Mouse (Mus musculus) liver, embryonic 14.5 days (tissue): ENCODE measurements at regions not wholly inside any gene's neighbourhood (a gene's known extent, or its start where the extent isn't known, plus 50 kb on each side); places are given as distances from the start of the nearest gene placed in this dataset.
"Not testable (repeated sequence)": the region's sequence is repeated elsewhere in the genome, so short reads cannot be mapped to it uniquely, and the experiment has no call there.

Source experiments
- ATAC-seq: fragments of 200-750 bp; cut with Nextera tagmentation; 2 replicates; pipeline ENCODE4 v1.8.0; 2017; ENCODE audit warnings: moderate number of reproducible peaks, mild to moderate bottlenecking, moderate library complexity; ENCODE audit not compliant: insufficient read depth
- DNase-seq, 3 experiments: peaks; one replicate each; pipeline ENCODE4 v3.0.0-alpha.2; 2012 to 2013; ENCODE audit warnings: low read depth in 3 of 3, low spot score in 3 of 3
- H3K27ac ChIP-seq: fragments of 300-500 bp; sonication (generic); 2 replicates; pipeline ENCODE4 v1.5.1; 2014; ENCODE audit warnings: moderate library complexity, mild to moderate bottlenecking, control low read depth, inconsistent platforms
- H3K27me3 ChIP-seq: fragments of 300-500 bp; sonication (generic); 2 replicates; pipeline ENCODE4 v1.6.1; 2014; ENCODE audit warnings: mild to moderate bottlenecking, low read length, moderate library complexity; ENCODE audit not compliant: control insufficient read depth, insufficient read depth
- H3K36me3 ChIP-seq: fragments of 300-500 bp; sonication (generic); replicated peaks from 2 replicates; pipeline ENCODE4 v1.6.1; 2014; ENCODE audit warnings: low read depth; ENCODE audit not compliant: control insufficient read depth, insufficient read depth
- H3K4me1 ChIP-seq, 2 experiments: fragments of 200-500 bp in 1 of 2; fragments of 300-500 bp in 1 of 2; sonication (generic) in 1 of 2; replicated peaks; 2 replicates each; pipeline ENCODE4 v1.6.1; 2012 to 2014; ENCODE audit warnings: antibody characterized with exemption in 1 of 2, inconsistent platforms in 1 of 2, low read length in 1 of 2; ENCODE audit not compliant: control insufficient read depth in 2 of 2, insufficient read depth in 2 of 2
- H3K4me2 ChIP-seq: fragments of 300-500 bp; sonication (generic); 2 replicates; pipeline ENCODE4 v1.6.1; 2014; ENCODE audit warnings: low read depth, mild to moderate bottlenecking, control low read depth, moderate library complexity
- H3K4me3 ChIP-seq, 2 experiments: fragments of 200-500 bp in 1 of 2; fragments of 300-500 bp in 1 of 2; sonication (generic) in 1 of 2; 2 replicates each; pipeline ENCODE4 v1.5.1; 2012 to 2014; ENCODE audit warnings: low read depth in 2 of 2, low read length in 2 of 2, mild to moderate bottlenecking in 2 of 2, control low read depth in 1 of 2, inconsistent platforms in 1 of 2, moderate library complexity in 1 of 2; ENCODE audit not compliant: insufficient read depth in 1 of 2
- H3K9ac ChIP-seq: fragments of 300-500 bp; sonication (generic); replicated peaks from 2 replicates; pipeline ENCODE4 v1.6.1; 2014; ENCODE audit warnings: mild to moderate bottlenecking, control low read depth, moderate library complexity
- H3K9me3 ChIP-seq: fragments of 300-500 bp; sonication (generic); 2 replicates; pipeline ENCODE4 v1.6.1; 2016; ENCODE audit warnings: low read length, mixed read lengths; ENCODE audit not compliant: control insufficient read depth
- CTCF ChIP-seq: IDR thresholded peaks from 2 replicates; pipeline ENCODE4 v1.5.1; 2016; ENCODE audit warnings: antibody characterized with exemption, low read depth, control low read depth
- EP300 ChIP-seq: IDR thresholded peaks from 2 replicates; pipeline ENCODE4 v1.6.1; 2016; ENCODE audit warnings: antibody characterized with exemption, low read depth
- WGBS: fragments of 180-500 bp; shearing (Covaris S2); extraction: QIAGEN DNeasy Blood & Tissue Kit; methylation state at CpG from one replicate; pipeline ENCODE4 v1.1.7; 2014; ENCODE audit not compliant: insufficient replicate concordance; 5-methylcytosine and 5-hydroxymethylcytosine counted together

DNA sequence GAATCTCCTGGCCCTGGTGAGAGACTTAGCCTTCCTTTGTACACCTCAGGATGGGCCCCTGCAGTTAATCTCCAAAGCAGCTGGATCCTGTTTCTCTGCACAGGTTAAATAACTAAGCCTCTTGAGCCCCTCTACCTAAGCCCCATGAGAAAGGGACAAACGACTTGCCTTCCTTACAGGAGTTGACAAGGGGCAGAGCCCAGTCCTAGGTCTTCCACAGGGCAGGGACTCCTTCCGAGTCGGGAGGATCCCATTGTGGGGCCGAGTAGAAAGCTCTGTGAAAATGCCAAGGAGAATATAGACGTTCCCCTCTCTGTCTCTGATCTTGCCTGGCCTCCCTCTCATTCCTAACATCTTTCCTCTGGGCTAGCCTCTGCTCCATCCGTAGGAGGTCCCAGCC, 118.7 kb upstream of the Cpsf6 start:
- Histone ChIP-seq H3K27me3 (no peaks in the 10 kb centered on the region), H3K4me1 (peaks cover 0 to 4% of the 10 kb centered on the region in 2 experiments; a peak in 3 of 4 replicates), H3K4me3 (no peak overlapping the region), H3K36me3 (no peaks in the 10 kb centered on the region), H3K27ac (no peak overlapping the region), H3K9me3 (no peaks in the 10 kb centered on the region), H3K4me2 (no peak overlapping the region), H3K9ac (no peak overlapping the region)
- WGBS, result 51% methylated on average over 6 of the region's 6 CpGs
- no peak for ATAC-seq
- no peak for DNase-seq
- TF ChIP-seq EP300, result no peak
- no peak for TF ChIP-seq CTCF

GRCm38 (mm10) chr10:117497565-117498256, 117.9 kb upstream of the Cpsf6 start:
- H3K4me1 ChIP-seq, result peaks cover 0 to 4% of the 10 kb centered on the region in 2 experiments; a peak in 3 of 4 replicates
- no peak for DNase-seq
- no peak overlapping the region for H3K4me2 ChIP-seq
- H3K9me3 ChIP-seq, result no peaks in the 10 kb centered on the region
- H3K36me3 ChIP-seq, result no peaks in the 10 kb centered on the region
- no peak overlapping the region for H3K27ac ChIP-seq
- ATAC-seq, result no peak
- TF ChIP-seq EP300 (no peak), CTCF (no peak)
- H3K9ac ChIP-seq, result no peak overlapping the region
- no peaks in the 10 kb centered on the region for H3K27me3 ChIP-seq
- no peak overlapping the region for H3K4me3 ChIP-seq
- 58% methylated on average over 16 of the region's 16 CpGs for WGBS

DNA sequence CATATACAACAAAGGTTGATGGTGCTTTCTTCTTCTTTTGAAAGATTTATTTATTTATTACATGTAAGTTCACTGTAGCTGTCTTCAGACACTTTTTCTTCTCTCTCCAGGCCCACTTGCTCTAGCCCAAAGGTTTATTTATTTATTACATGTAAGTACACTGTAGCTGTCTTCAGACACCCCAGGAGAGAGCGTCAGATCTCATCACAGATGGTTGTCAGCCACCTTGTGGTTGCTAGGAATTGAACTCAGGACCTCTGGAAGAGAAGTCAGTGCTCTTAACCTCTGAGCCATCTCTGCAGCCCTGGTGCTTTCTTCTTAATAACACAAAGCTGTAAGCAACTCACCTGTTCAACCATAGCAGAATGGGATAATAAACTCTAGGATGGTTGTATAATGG, 117.3 kb upstream of the Cpsf6 start:
- H3K9me3 ChIP-seq, H3K4me1 ChIP-seq, H3K27ac ChIP-seq, H3K4me2 ChIP-seq, H3K36me3 ChIP-seq, DNase-seq, ATAC-seq, H3K4me3 ChIP-seq, H3K9ac ChIP-seq, H3K27me3 ChIP-seq: not testable (repeated sequence)
- 68% methylated on average over 1 of the region's 1 CpGs for WGBS

DNA sequence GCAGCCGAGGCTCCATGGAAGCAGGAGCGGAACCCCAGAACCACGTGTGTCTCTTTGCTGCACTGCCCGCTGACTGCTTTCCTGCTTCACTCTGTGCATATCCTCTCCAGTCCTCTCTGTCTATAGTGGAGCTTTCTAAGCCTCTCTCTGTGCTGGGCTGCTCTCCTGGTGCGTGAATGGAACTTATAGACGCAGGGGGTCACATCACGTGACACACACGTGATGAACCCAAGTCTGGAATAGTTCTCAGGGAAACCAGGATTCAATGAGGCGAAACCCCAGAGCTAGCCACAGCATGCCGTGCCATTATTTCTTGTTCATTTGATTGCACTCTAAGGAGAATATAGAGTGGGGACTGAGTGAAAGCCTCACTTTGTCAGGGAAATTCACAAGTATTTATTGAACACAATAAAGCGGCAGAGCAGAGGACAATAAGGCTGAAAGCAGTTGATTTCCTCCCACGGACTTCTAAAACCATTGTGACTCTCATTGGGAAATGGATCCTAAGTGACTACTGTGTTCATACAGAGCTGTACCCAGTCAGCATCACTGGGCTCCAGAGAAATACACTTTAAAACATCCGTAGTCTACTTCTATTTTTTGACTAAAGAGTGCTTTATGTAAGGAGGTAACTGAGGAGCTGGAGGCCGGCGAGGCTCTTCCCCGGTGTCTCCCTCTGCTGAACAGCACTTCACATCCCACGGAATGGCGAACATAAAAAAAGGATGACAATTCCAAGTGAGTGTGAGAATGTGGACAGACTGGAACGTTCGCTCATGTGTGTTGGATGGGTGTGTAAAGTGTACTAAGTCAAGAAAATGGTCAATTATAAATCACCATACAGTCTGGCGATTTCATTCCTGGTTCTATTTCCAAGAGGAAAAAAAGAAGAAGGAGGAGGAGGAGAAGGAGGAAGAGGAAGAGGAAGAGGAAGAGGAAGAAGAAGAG, 116.5 kb upstream of the Cpsf6 start:
- no peak for TF ChIP-seq CTCF
- TF ChIP-seq EP300, result no peak
- Histone ChIP-seq H3K36me3 (no peaks in the 10 kb centered on the region), H3K4me3 (no peak overlapping the region), H3K9me3 (no peaks in the 10 kb centered on the region), H3K4me1 (peaks cover 0 to 4% of the 10 kb centered on the region in 2 experiments; a peak in 3 of 4 replicates), H3K4me2 (no peak overlapping the region), H3K27ac (no peak overlapping the region), H3K9ac (no peak overlapping the region), H3K27me3 (no peaks in the 10 kb centered on the region)
- 68% methylated on average over 21 of the region's 21 CpGs for WGBS
- DNase-seq (no peak), ATAC-seq (no peak)

DNA sequence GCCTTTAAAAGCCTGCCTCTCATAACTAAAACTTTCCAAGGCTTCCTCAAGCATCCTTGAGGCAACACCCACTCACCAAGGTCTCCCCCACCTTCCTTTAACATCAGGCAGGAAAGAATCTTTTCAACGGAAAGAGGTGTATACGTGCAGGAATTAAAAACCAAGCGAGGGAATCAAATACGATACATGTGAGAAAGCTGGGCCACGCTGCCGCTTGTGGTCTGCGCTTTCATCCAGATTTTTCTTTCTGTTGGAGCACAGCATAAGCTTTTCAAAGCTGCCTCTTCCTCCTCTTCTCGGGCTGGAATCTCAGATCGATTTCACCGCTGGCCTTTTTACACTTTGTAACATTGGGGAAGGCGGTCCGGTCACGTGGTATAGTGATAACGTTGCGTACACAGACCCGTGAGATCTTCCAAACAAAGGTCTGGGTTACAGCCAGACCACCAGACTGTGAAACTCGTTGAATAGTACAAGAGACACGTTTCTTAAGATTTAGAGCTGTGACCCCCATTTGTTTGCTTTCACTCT, 114.4 kb upstream of the Cpsf6 start:
- WGBS, result 20% methylated on average over 18 of the region's 18 CpGs
- Histone ChIP-seq H3K4me1 (peaks cover 0 to 4% of the 10 kb centered on the region in 2 experiments; a peak in 3 of 4 replicates), H3K27ac (no peak overlapping the region), H3K9me3 (no peaks in the 10 kb centered on the region), H3K9ac (no peak overlapping the region), H3K4me3 (peak overlapping the region; percentile 34 to 50), H3K36me3 (no peaks in the 10 kb centered on the region), H3K4me2 (peak overlapping the region; percentile 52), H3K27me3 (no peaks in the 10 kb centered on the region)
- TF ChIP-seq EP300 (no peak), CTCF (no peak)
- peak in 1 of 3 experiments; percentile 15 for DNase-seq
- ATAC-seq, result no peak
